Mouse (Mus musculus): ENCODE measurements around the gene Vmn2r77.
"Not testable (repeated sequence)": the region's sequence is repeated elsewhere in the genome, so short reads cannot be mapped to it uniquely, and the experiment has no call there.

GRCm38 (mm10) chr7:86815716-86816115, 20.9 kb downstream of the Vmn2r77 start:
- not testable (repeated sequence) for TF ChIP-seq CTCF (IDR thresholded peaks at IDR 0.05); POLR2A (IDR thresholded peaks at IDR 0.05; ENCODE audit: insufficient read depth, low read depth, low read length)

Data from heart, adult 2 months (tissue).